Mouse (Mus musculus): Measurements from ENCODE around the gene Sp6. TPM values are rescaled to one million over a fixed set of nuclear protein-coding genes. Genes with fewer than 3 reads are reported as not detected.

The Sp6 gene
- polyA plus RNA-seq, 1 experiment from 2014 or later = 0.11 TPM

DNA sequence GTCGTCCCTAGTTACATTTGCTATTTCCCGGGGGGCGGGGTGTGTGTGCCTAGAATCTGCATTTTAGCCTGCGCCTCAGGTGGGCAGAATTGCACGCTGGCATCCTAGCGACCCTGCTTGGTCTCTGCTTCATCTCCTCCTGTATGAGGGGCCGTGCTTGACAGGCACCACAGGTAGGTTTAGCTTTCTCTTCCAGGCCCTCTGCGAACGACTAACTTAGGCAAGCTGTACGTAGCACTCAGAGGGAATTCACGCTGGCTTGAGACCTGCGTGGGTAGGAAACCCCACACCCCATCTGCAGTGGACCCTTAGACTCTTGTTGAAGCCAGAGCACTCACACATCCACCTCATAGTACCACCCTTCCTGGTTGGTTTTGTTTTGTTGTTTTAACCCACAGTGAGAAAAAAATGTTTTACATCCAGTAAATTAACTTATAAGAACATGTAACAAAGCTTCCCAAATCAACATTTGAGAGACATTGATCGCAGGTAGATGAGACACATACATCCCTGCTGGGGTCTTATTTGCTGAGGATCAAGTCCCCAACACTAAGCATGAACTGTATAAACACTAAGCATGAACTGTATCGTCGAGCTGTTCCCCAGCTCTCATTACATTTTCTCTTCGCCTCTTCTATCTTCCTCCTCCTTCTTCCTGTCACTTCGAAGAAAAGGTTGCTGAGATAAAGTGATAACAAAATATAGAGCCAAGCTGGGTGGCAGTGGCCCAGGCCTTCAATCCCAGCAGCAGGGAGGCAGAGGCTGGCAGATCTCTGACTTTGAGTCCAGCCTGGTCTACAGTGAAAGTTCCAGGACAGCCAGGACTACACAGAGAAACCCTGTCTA is 34.6 kb upstream of the Sp6 start:
- peaks cover 17% of the 10 kb centered on the region for H3K4me1 ChIP-seq (ENCODE audit: control insufficient read depth, insufficient read depth, low read length)
- H3K9ac ChIP-seq (ENCODE audit: low read depth, low read length) = peak overlapping the region; percentile 80
- 29% methylated on average over 17 of the region's 17 CpGs for whole genome bisulfite sequencing (ENCODE audit: insufficient replicate concordance)
- peak overlapping the region; percentile 78 for H3K4me2 ChIP-seq
- H3K27ac ChIP-seq (ENCODE audit: low read depth, low read length) = peak overlapping the region; percentile 76
- H3K27me3 ChIP-seq (ENCODE audit: control insufficient read depth, insufficient read depth, low read length) = peaks cover 14% of the 10 kb centered on the region
- H3K36me3 ChIP-seq (ENCODE audit: control insufficient read depth, insufficient read depth, low read length) = no peaks in the 10 kb centered on the region
- peak overlapping the region; percentile 61 for H3K4me3 ChIP-seq (ENCODE audit: low read depth, low read length)
- H3K9me3 ChIP-seq (replicated peaks; ENCODE audit: control insufficient read depth, low read length) = no peaks in the 10 kb centered on the region
- ATAC-seq (replicated peaks; ENCODE audit: insufficient number of reproducible peaks, low FRiP score, low TSS enrichment) = no peak

DNA sequence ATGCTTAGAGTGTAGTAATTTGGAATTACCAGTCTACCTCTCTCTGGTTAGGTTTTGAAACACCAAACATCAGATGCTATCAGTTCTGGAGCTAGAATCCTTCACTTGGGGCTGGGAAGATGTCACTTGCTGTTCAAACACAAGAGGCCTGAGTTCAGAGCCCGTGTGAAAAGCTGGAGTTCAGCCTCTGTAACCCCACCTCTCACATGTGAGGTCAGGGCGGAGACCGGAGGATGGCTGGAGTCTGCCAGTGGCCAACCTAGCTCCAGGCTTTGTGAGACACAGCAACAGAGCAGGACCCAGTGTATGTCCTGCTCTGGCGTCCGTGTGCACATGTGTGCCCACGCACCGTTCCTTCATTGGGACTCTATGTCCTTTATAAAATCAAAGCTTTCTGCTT is 33.9 kb upstream of the Sp6 start:
- H3K27ac ChIP-seq (ENCODE audit: low read depth, low read length) = no peak overlapping the region
- H3K4me3 ChIP-seq (ENCODE audit: low read depth, low read length) = no peak overlapping the region
- peaks cover 21% of the 10 kb centered on the region for H3K27me3 ChIP-seq (ENCODE audit: control insufficient read depth, insufficient read depth, low read length)
- no peak overlapping the region for H3K9ac ChIP-seq (ENCODE audit: low read depth, low read length)
- H3K9me3 ChIP-seq (replicated peaks; ENCODE audit: control insufficient read depth, low read length) = no peaks in the 10 kb centered on the region
- peaks cover 17% of the 10 kb centered on the region for H3K4me1 ChIP-seq (ENCODE audit: control insufficient read depth, insufficient read depth, low read length)
- no peaks in the 10 kb centered on the region for H3K36me3 ChIP-seq (ENCODE audit: control insufficient read depth, insufficient read depth, low read length)
- no peak overlapping the region for H3K4me2 ChIP-seq
- WGBS (ENCODE audit: insufficient replicate concordance) = 80% methylated on average over 7 of the region's 7 CpGs
- no peak for ATAC-seq (replicated peaks; ENCODE audit: insufficient number of reproducible peaks, low FRiP score, low TSS enrichment)

DNA sequence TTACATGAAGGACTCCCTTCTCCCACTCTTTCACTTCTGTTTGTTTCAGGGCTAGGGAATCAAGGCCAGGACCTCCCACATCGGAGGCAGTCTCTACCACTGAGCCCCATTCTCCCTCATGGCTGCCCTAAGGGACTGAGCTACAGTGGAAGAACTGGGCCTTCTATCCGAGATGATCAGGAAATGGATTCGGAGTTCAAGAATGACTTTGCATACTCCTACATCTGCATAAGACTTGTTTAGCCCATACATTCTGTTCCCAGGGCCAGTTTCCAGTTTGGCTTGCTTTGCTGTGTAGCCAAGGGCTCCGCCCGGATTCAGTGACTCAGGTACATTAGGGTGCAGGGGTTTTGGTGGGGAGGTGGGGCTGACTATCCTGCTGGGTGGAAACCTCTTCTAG is 33.2 kb upstream of the Sp6 start:
- Histone ChIP-seq H3K36me3 (ENCODE audit: control insufficient read depth, insufficient read depth, low read length) (no peaks in the 10 kb centered on the region), H3K27ac (ENCODE audit: low read depth, low read length) (no peak overlapping the region), H3K9ac (ENCODE audit: low read depth, low read length) (no peak overlapping the region), H3K9me3 (replicated peaks; ENCODE audit: control insufficient read depth, low read length) (no peaks in the 10 kb centered on the region), H3K27me3 (ENCODE audit: control insufficient read depth, insufficient read depth, low read length) (peaks cover 28% of the 10 kb centered on the region), H3K4me1 (ENCODE audit: control insufficient read depth, insufficient read depth, low read length) (peaks cover 17% of the 10 kb centered on the region), H3K4me3 (ENCODE audit: low read depth, low read length) (no peak overlapping the region), H3K4me2 (no peak overlapping the region)
- WGBS (ENCODE audit: insufficient replicate concordance) = 76% methylated on average over 5 of the region's 5 CpGs
- no peak for ATAC-seq (replicated peaks; ENCODE audit: insufficient number of reproducible peaks, low FRiP score, low TSS enrichment)

DNA sequence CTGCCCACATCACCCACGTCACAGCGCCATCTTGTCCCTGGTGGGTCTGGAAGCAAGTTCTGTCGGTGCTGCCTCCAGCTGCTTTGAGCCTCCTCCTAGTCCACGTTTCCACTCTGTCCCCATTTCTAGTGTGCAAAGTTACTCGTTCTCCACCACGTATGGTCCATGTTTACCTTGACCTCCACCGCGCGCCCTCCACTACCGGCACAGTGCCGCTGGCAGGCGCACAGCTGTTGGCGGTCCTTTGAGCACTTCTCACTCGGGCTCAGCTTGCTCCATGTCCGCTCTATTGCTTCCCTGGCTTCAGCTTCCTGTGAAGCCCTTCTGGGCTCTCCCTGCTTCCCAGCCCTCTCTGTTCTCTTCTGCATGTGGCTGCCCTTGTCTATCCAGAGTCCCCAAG is 31.7 kb upstream of the Sp6 start:
- H3K4me2 ChIP-seq = no peak overlapping the region
- H3K27me3 ChIP-seq (ENCODE audit: control insufficient read depth, insufficient read depth, low read length) = peaks cover 42% of the 10 kb centered on the region
- H3K4me1 ChIP-seq (ENCODE audit: control insufficient read depth, insufficient read depth, low read length) = peaks cover 8% of the 10 kb centered on the region
- no peak for ATAC-seq (replicated peaks; ENCODE audit: insufficient number of reproducible peaks, low FRiP score, low TSS enrichment)
- H3K36me3 ChIP-seq (ENCODE audit: control insufficient read depth, insufficient read depth, low read length) = no peaks in the 10 kb centered on the region
- H3K9me3 ChIP-seq (replicated peaks; ENCODE audit: control insufficient read depth, low read length) = no peaks in the 10 kb centered on the region
- 64% methylated on average over 15 of the region's 15 CpGs for WGBS (ENCODE audit: insufficient replicate concordance)
- no peak overlapping the region for H3K9ac ChIP-seq (ENCODE audit: low read depth, low read length)
- H3K27ac ChIP-seq (ENCODE audit: low read depth, low read length) = no peak overlapping the region
- no peak overlapping the region for H3K4me3 ChIP-seq (ENCODE audit: low read depth, low read length)

DNA sequence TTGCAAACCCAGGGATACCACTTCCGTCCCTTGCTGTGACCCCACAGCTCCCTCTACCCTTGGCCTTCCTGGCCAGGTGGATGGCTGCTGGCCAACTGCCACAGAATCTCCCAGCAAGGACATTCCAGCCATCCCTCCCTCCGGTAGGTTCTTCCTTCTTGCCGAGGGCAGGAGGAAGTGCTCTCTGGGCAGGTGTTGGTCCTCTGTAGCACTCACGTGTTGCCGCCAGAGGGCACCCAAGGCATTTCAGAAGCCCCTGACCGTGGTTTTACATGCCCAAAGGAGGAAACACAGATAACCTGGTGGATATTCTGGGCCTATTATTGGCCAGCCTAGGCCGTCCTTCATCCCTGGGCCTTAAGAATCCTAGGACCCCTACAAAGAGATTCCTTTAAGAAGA is 30.8 kb upstream of the Sp6 start:
- ATAC-seq (replicated peaks; ENCODE audit: insufficient number of reproducible peaks, low FRiP score, low TSS enrichment) = no peak
- no peak overlapping the region for H3K4me3 ChIP-seq (ENCODE audit: low read depth, low read length)
- H3K4me1 ChIP-seq (ENCODE audit: control insufficient read depth, insufficient read depth, low read length) = peaks cover 4% of the 10 kb centered on the region
- H3K9me3 ChIP-seq (replicated peaks; ENCODE audit: control insufficient read depth, low read length) = no peaks in the 10 kb centered on the region
- H3K27ac ChIP-seq (ENCODE audit: low read depth, low read length) = no peak overlapping the region
- H3K27me3 ChIP-seq (ENCODE audit: control insufficient read depth, insufficient read depth, low read length) = peaks cover 49% of the 10 kb centered on the region
- no peak overlapping the region for H3K4me2 ChIP-seq
- 2% methylated on average over 7 of the region's 7 CpGs for WGBS (ENCODE audit: insufficient replicate concordance)
- no peak overlapping the region for H3K9ac ChIP-seq (ENCODE audit: low read depth, low read length)
- no peaks in the 10 kb centered on the region for H3K36me3 ChIP-seq (ENCODE audit: control insufficient read depth, insufficient read depth, low read length)

DNA sequence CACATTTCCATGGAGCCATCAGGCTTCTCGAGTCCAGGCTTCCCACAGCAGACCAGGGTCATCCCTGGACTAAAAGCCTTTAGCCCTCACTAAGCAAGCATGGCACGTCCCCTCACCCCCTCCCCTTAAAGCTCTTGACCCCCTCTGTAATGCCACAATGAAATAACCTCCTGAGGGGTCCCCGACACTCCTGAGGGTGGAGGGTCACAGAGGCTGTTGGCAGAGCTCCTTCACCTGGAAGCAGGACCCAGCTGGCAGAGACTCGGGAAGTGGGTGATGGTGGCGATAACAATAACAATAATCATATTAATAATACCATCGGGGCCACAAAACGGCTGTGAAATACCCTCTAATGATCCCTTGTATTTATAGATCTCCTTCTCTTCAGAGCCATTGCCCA is 30.3 kb upstream of the Sp6 start, which contains the start of gene Sp2:
Sp2 (minus strand) TSS at position 101 of the 400 bp plus-strand sequence.
- H3K9ac ChIP-seq (ENCODE audit: low read depth, low read length) = no peak within 1 kb of the TSS
- 76% methylated on average over 7 of the region's 7 CpGs for WGBS (ENCODE audit: insufficient replicate concordance)
- H3K4me2 ChIP-seq = no peak within 1 kb of the TSS

DNA sequence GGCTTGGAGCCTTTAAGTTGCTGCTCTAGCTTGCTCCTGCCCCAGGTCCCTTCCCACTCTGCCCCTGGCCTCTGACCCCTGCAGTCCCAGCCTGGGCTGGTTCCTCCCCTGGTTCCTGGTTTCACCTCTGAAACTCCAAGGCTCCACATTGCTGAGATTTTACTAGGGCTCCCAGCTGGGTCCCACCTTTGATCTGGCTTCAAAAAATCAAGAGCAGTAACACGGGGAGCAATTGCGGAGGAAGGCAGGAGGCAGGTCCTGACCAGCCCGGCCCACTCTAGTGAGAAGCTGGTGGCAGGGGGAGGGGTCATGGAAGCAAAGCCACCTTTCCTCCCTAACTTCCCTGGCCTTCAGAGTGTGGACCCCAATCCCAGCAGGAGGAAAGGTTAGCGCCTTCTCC is 28.3 kb upstream of the Sp6 start:
- no peaks in the 10 kb centered on the region for H3K36me3 ChIP-seq (ENCODE audit: control insufficient read depth, insufficient read depth, low read length)
- no peak overlapping the region for H3K4me2 ChIP-seq
- H3K4me1 ChIP-seq (ENCODE audit: control insufficient read depth, insufficient read depth, low read length) = peaks cover 8% of the 10 kb centered on the region
- WGBS (ENCODE audit: insufficient replicate concordance) = 15% methylated on average over 4 of the region's 4 CpGs
- ATAC-seq (replicated peaks; ENCODE audit: insufficient number of reproducible peaks, low FRiP score, low TSS enrichment) = no peak
- H3K9ac ChIP-seq (ENCODE audit: low read depth, low read length) = no peak overlapping the region
- H3K27ac ChIP-seq (ENCODE audit: low read depth, low read length) = no peak overlapping the region
- no peak overlapping the region for H3K4me3 ChIP-seq (ENCODE audit: low read depth, low read length)
- H3K27me3 ChIP-seq (ENCODE audit: control insufficient read depth, insufficient read depth, low read length) = peaks cover 64% of the 10 kb centered on the region
- no peaks in the 10 kb centered on the region for H3K9me3 ChIP-seq (replicated peaks; ENCODE audit: control insufficient read depth, low read length)

More for the DNA sequence above, 30.3 kb upstream of the Sp6 start, which contains the start of gene Sp2:
- Histone ChIP-seq H3K27me3 (ENCODE audit: control insufficient read depth, insufficient read depth, low read length) (peaks cover 52% of the 10 kb centered on the region), H3K4me1 (ENCODE audit: control insufficient read depth, insufficient read depth, low read length) (peaks cover 6% of the 10 kb centered on the region), H3K9me3 (replicated peaks; ENCODE audit: control insufficient read depth, low read length) (no peaks in the 10 kb centered on the region), H3K27ac (ENCODE audit: low read depth, low read length) (no peak within 1 kb of the TSS), H3K4me3 (ENCODE audit: low read depth, low read length) (no peak within 1 kb of the TSS), H3K36me3 (ENCODE audit: control insufficient read depth, insufficient read depth, low read length) (no peaks in the 10 kb centered on the region)
- no peak for ATAC-seq (replicated peaks; ENCODE audit: insufficient number of reproducible peaks, low FRiP score, low TSS enrichment)

DNA sequence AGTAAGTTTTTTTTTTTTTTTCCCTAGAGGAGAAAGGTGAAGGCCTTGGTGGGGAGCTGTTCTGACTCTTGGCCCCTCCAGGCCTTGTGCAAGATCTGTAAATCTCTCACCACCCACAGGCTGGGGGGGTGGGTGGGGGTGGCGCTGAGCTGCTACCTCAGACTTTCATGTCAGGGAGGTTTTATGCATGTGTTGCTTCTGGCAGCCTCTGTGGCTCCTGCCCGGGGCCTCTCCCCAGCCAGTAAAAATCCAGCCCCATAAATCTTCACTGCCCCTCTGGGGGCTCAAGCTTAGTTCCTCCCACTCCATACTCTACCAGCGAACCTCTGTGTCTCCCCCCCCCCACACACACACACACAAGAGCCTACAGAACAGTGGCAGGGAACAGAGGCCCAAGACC is 26.7 kb upstream of the Sp6 start:
- Histone ChIP-seq H3K4me1 (ENCODE audit: control insufficient read depth, insufficient read depth, low read length) (peaks cover 8% of the 10 kb centered on the region), H3K27me3 (ENCODE audit: control insufficient read depth, insufficient read depth, low read length) (peaks cover 63% of the 10 kb centered on the region), H3K4me2 (no peak overlapping the region), H3K36me3 (ENCODE audit: control insufficient read depth, insufficient read depth, low read length) (no peaks in the 10 kb centered on the region), H3K9ac (ENCODE audit: low read depth, low read length) (no peak overlapping the region), H3K4me3 (ENCODE audit: low read depth, low read length) (no peak overlapping the region), H3K27ac (ENCODE audit: low read depth, low read length) (no peak overlapping the region), H3K9me3 (replicated peaks; ENCODE audit: control insufficient read depth, low read length) (no peaks in the 10 kb centered on the region)
- ATAC-seq (replicated peaks; ENCODE audit: insufficient number of reproducible peaks, low FRiP score, low TSS enrichment) = no peak
- 33% methylated on average over 3 of the region's 3 CpGs for WGBS (ENCODE audit: insufficient replicate concordance)

Data from heart, embryonic 11.5 days (tissue).